Mouse (Mus musculus): ENCODE data around the gene B3gnt9. TPM values are rescaled to one million over a fixed set of nuclear protein-coding genes. Genes with fewer than 3 reads are reported as not detected.
A peak's percentile ranks its signal among the peaks of the same experiment; 100 is the strongest.

Gene B3gnt9
- polyA plus RNA-seq, 1 experiment from 2014 or later = 19.1 TPM

DNA sequence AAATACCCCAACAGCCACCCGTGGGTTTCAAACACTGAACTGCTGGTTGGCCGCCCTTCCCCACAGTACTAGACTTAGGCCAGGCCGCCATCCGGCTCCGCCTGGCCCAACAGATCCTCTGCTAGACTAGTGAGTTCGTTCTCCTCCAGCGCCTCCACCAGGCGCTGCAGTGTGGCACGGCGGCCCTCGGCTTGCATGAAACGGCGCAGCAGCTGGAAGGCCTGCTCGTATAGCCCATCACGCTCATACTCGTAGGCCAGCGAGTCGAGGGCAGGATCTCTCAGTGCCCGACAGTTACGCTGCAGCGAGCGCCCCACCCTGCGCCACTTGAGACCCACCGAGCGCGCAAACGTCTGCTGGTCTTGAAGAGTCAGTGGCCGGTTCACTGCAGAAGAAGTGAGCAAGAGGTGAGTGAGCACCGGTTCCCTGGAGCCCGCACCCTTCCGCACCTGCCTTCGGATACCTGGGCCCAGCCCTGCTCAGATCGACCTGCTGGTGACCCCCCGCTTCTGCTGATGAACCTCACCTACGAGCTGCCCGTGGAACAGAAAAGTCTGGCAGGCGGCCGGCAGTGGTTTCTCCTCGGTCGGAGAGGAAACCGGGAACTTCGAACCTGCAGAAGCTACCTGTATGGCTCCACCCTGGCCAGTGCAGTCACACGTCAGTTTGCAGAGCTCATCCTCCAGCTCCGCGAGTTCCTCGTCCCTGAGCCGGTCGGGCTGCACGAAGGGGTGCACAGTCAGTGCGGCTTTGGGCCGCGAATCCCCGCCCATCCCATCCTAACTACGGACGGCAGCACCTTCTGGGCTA is 4.2 kb upstream of the B3gnt9 start:
- Histone ChIP-seq H3K27me3 (replicated peaks; ENCODE audit: control insufficient read depth, insufficient read depth, low read length) (peaks cover 50% of the 10 kb centered on the region), H3K9me3 (ENCODE audit: control insufficient read depth, low read length) (no peaks in the 10 kb centered on the region), H3K36me3 (ENCODE audit: control insufficient read depth, insufficient read depth, low read length) (no peaks in the 10 kb centered on the region), H3K4me1 (replicated peaks; ENCODE audit: control insufficient read depth, insufficient read depth, low read length) (peaks cover 20% of the 10 kb centered on the region), H3K27ac (ENCODE audit: low read depth) (no peak overlapping the region), H3K4me2 (ENCODE audit: low read length) (peak overlapping the region; percentile 66), H3K9ac (ENCODE audit: low read length) (peak overlapping the region; percentile 13; the same call in 1 of the 2 replicates), H3K4me3 (ENCODE audit: low read depth, low read length) (peak overlapping the region; percentile 35)
- 0 out of 2 replicates have a peak, but pooled peaks have one; percentile 0 for ATAC-seq (replicated peaks; ENCODE audit: low FRiP score, low TSS enrichment, low read depth)
- 6% methylated on average over 55 of the region's 55 CpGs for WGBS
- peak; percentile 73 for DNase-seq (ENCODE audit: low spot score)

DNA sequence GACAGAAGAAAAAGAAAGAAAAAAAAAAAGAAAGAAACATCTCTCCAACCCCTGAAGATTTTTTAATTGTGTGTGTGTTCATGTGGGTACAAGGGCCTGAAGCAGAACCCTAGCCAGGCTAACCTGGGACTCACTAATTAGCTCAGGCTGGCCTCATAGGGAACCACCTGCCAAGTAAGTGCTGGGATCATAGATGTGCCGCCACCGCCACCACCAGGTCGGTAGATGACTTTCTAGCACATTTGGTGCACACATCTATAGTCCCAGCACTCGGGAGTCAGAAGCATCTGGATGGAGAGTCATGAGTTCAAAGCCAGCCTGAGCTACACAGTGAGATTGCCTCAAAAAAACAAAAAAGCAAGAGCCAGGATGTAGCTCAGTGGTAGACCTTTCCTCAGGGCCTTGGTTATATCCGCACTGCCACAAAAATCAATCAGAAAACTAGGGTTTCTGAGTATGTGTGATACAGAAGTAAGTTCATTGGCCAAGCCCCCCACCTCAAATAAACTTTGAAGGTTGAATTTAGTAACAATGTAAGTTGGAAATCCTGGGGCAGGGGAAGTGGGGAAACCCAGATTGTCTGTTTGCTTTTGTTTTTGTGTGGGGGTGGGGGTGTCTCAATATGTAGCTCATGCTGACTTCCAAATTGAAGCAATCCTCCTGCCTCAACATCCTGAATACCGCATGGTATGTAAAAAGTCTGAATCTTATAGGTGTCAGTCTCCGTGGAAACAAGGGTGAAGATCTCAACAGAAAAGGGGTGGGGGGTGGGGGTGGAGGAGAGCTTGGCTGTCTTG is 2.6 kb upstream of the B3gnt9 start:
- peaks cover 10% of the 10 kb centered on the region for H3K36me3 ChIP-seq (ENCODE audit: control insufficient read depth, insufficient read depth, low read length)
- no peak for ATAC-seq (replicated peaks; ENCODE audit: low FRiP score, low TSS enrichment, low read depth)
- WGBS = 77% methylated on average over 7 of the region's 7 CpGs
- H3K4me2 ChIP-seq (ENCODE audit: low read length) = no peak overlapping the region
- H3K4me3 ChIP-seq (ENCODE audit: low read depth, low read length) = no peak overlapping the region
- no peaks in the 10 kb centered on the region for H3K9me3 ChIP-seq (ENCODE audit: control insufficient read depth, low read length)
- peaks cover 37% of the 10 kb centered on the region for H3K27me3 ChIP-seq (replicated peaks; ENCODE audit: control insufficient read depth, insufficient read depth, low read length)
- no peak for DNase-seq (ENCODE audit: low spot score)
- H3K4me1 ChIP-seq (replicated peaks; ENCODE audit: control insufficient read depth, insufficient read depth, low read length) = peaks cover 29% of the 10 kb centered on the region
- H3K9ac ChIP-seq (ENCODE audit: low read length) = no peak overlapping the region
- no peak overlapping the region for H3K27ac ChIP-seq (ENCODE audit: low read depth)

DNA sequence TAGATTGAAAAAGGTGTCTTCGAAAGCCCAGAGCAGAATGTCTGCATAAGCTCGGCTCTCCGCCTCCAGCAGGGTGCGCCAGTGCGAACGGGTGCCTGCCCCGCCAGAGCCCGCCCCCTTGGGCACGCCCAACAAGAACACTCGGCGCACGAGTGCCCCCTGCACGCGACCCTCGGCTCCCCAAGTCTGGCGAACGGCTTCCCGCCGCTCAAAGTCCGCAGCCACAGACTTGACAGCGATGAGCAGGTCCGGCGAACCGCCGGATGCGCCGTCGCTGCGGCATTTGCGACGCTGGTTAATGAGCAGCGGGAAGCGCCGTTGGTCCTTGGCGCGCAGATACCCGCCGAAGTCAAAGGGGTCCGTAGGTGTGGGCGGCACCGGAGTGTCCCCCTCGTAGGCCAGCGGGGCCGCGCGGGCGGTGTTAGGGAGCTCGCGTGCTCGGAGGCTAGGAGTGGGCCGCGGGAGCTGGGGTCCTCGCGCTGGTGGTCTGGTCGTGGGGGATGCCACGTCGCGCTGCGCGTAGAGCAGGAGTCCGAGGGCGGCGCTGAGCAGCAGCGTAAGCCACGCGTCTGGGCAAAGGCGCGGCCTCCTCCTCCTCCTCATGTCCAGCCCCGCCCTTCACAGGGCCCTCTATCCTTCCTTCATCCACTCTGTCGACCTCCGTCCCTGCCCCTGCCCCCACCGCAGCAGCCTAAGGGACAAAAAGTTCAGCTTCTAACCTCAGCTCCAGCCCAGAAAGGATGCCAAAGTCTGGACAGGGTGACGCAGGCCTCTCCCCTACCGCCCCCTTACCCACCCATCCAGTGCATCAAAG is 594 bp downstream of the B3gnt9 start:
- H3K27ac ChIP-seq (ENCODE audit: low read depth) = peak overlapping the region; percentile 84
- peaks cover 19% of the 10 kb centered on the region for H3K27me3 ChIP-seq (replicated peaks; ENCODE audit: control insufficient read depth, insufficient read depth, low read length)
- DNase-seq (ENCODE audit: low spot score) = peak; percentile 95
- under 1% methylated on average over 72 of the region's 74 CpGs for WGBS
- no peaks in the 10 kb centered on the region for H3K9me3 ChIP-seq (ENCODE audit: control insufficient read depth, low read length)
- H3K9ac ChIP-seq (ENCODE audit: low read length) = peak overlapping the region; percentile 76
- H3K4me1 ChIP-seq (replicated peaks; ENCODE audit: control insufficient read depth, insufficient read depth, low read length) = peaks cover 22% of the 10 kb centered on the region
- H3K4me2 ChIP-seq (ENCODE audit: low read length) = peak overlapping the region; percentile 91
- H3K36me3 ChIP-seq (ENCODE audit: control insufficient read depth, insufficient read depth, low read length) = peaks cover 41% of the 10 kb centered on the region
- H3K4me3 ChIP-seq (ENCODE audit: low read depth, low read length) = peak overlapping the region; percentile 62
- peak; percentile 86 for ATAC-seq (replicated peaks; ENCODE audit: low FRiP score, low TSS enrichment, low read depth)

DNA sequence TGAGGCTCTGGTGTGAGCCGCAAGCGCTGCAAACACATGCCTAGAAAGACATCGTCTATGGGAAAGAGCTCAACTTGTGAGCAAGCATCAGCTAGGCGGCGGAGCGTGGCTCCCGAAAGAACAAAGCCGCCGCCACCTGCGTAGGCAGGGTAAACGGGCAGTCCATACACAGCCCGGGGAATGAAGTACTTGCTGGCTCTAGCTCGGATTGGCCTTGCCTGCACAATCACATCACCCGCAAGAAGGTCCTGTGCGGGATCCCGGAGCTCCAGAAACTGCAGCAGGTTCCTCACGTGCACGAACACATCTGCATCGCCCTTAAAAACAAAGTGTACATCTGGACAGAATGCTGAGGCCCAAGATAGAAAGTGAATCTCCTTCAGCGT is 1.2 kb downstream of the B3gnt9 start:
- ATAC-seq (replicated peaks; ENCODE audit: low FRiP score, low TSS enrichment, low read depth) = peak; percentile 10; the same call in 1 of the 2 replicates
- Histone ChIP-seq H3K27ac (ENCODE audit: low read depth) (peak overlapping the region; percentile 84; the same call in 1 of the 2 replicates), H3K9ac (ENCODE audit: low read length) (peak overlapping the region; percentile 76; the same call in 1 of the 2 replicates)

DNA sequence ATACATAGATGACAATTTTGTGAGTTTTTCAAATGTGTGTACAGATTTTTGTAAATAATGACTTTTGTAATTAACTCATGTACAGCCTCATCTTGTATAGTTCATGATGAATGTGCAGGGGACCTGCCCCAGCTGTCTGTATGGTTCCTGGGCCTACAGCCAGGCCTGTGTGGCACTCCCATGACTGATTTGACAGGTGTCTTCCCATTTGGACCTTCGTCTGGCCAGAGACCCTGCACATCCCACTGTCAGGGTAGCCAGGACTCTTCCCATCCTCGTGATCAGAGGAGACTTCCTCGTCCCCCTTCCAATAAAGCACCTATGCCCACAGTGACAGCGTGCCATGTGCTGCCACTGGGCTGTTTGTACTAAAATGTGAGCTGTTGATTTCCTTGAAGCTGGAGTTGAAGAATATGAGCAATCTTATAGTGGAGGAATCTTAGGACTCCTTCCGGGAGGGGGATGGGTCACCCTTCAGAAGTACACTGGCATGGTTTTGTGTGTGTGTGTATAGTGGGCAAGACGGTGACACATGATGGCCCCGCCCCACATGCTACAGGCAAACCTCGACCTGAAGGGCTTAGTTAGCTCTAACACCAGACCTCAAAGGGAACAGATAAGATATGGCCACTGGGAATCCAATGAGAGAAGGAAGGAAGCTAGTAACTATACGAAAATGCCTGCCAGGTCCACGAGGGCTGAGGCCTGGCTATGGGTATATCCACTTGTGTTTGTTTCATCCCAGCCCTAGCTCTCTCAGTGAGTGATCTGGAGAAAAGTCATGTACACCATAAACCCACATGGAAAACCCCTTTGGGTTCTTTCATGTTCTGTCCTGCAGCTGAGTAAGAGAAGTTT is 2.0 kb downstream of the B3gnt9 start:
- Histone ChIP-seq H3K4me2 (ENCODE audit: low read length) (peak overlapping the region; percentile 91; the same call in 1 of the 2 replicates), H3K27me3 (replicated peaks; ENCODE audit: control insufficient read depth, insufficient read depth, low read length) (peaks cover 4% of the 10 kb centered on the region; the same call in 1 of the 2 replicates), H3K36me3 (ENCODE audit: control insufficient read depth, insufficient read depth, low read length) (peaks cover 55% of the 10 kb centered on the region), H3K4me1 (replicated peaks; ENCODE audit: control insufficient read depth, insufficient read depth, low read length) (peaks cover 16% of the 10 kb centered on the region), H3K9me3 (ENCODE audit: control insufficient read depth, low read length) (no peaks in the 10 kb centered on the region), H3K4me3 (ENCODE audit: low read depth, low read length) (no peak overlapping the region; the same call in 1 of the 2 replicates), H3K27ac (ENCODE audit: low read depth) (no peak overlapping the region), H3K9ac (ENCODE audit: low read length) (no peak overlapping the region)
- whole genome bisulfite sequencing = 84% methylated on average over 10 of the region's 10 CpGs
- DNase-seq (ENCODE audit: low spot score) (no peak), ATAC-seq (replicated peaks; ENCODE audit: low FRiP score, low TSS enrichment, low read depth) (no peak)

More for the DNA sequence above, 1.2 kb downstream of the B3gnt9 start:
- H3K9me3 ChIP-seq (ENCODE audit: control insufficient read depth, low read length) = no peaks in the 10 kb centered on the region
- H3K36me3 ChIP-seq (ENCODE audit: control insufficient read depth, insufficient read depth, low read length) = peaks cover 47% of the 10 kb centered on the region
- H3K4me1 ChIP-seq (replicated peaks; ENCODE audit: control insufficient read depth, insufficient read depth, low read length) = peaks cover 16% of the 10 kb centered on the region
- WGBS = 38% methylated on average over 20 of the region's 20 CpGs
- H3K4me2 ChIP-seq (ENCODE audit: low read length) = peak overlapping the region; percentile 91
- no peak for DNase-seq (ENCODE audit: low spot score)
- peaks cover 13% of the 10 kb centered on the region for H3K27me3 ChIP-seq (replicated peaks; ENCODE audit: control insufficient read depth, insufficient read depth, low read length)
- peak overlapping the region; percentile 62 for H3K4me3 ChIP-seq (ENCODE audit: low read depth, low read length)

DNA sequence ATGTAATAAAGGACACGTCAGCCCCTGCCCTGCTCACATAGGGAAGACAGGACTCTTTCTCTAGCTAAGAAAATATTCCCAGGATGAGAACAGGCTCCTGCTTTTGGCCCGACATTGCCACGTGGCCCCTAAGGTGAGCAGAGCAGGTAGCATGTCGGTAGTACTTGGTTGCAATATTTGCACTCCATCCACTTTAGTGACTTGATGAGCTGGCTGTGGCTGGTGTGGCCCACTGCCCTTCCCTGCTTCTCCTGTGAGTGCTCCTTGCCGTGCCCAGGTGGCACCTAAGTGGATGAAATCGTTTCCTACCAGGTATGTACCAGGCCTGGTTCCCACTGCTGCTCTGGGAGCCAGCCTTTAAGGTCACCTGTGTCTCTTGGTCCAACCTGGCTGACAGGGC is 3.0 kb downstream of the B3gnt9 start:
- peaks cover 16% of the 10 kb centered on the region for H3K4me1 ChIP-seq (replicated peaks; ENCODE audit: control insufficient read depth, insufficient read depth, low read length)
- H3K4me2 ChIP-seq (ENCODE audit: low read length) = no peak overlapping the region
- WGBS = 88% methylated on average over 6 of the region's 6 CpGs
- no peak overlapping the region for H3K4me3 ChIP-seq (ENCODE audit: low read depth, low read length)
- no peaks in the 10 kb centered on the region for H3K9me3 ChIP-seq (ENCODE audit: control insufficient read depth, low read length)
- H3K27me3 ChIP-seq (replicated peaks; ENCODE audit: control insufficient read depth, insufficient read depth, low read length) = no peaks in the 10 kb centered on the region
- DNase-seq (ENCODE audit: low spot score) (no peak), ATAC-seq (replicated peaks; ENCODE audit: low FRiP score, low TSS enrichment, low read depth) (no peak)
- H3K9ac ChIP-seq (ENCODE audit: low read length) = no peak overlapping the region
- no peak overlapping the region for H3K27ac ChIP-seq (ENCODE audit: low read depth)
- peaks cover 65% of the 10 kb centered on the region for H3K36me3 ChIP-seq (ENCODE audit: control insufficient read depth, insufficient read depth, low read length)

DNA sequence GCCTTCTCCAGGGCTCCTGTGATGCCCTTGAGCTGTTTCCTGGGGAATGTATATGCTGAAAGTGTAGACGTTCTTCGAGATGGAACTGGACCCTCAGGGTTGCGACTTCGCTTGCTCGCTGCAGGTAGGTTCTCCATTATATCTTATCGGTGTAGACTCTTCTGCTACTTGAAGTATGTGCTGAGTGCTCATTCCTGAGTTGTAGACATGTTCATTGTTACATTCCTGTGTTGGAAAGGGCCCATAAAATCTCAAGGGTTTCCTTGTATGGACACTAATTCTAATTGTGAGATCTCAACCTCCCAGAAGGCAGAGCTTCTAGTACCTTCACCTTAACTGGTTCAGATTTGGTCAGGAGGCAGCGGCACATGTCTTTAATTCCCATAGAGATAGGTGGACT is 13.9 kb downstream of the B3gnt9 start:
- H3K4me1 ChIP-seq (replicated peaks; ENCODE audit: control insufficient read depth, insufficient read depth, low read length) = no peaks in the 10 kb centered on the region
- no peak overlapping the region for H3K4me2 ChIP-seq (ENCODE audit: low read length)
- H3K9me3 ChIP-seq (ENCODE audit: control insufficient read depth, low read length) = no peaks in the 10 kb centered on the region
- ATAC-seq (replicated peaks; ENCODE audit: low FRiP score, low TSS enrichment, low read depth) = no peak
- H3K27me3 ChIP-seq (replicated peaks; ENCODE audit: control insufficient read depth, insufficient read depth, low read length) = no peaks in the 10 kb centered on the region
- no peak overlapping the region for H3K9ac ChIP-seq (ENCODE audit: low read length)
- no peak overlapping the region for H3K4me3 ChIP-seq (ENCODE audit: low read depth, low read length)
- H3K27ac ChIP-seq (ENCODE audit: low read depth) = no peak overlapping the region
- 95% methylated on average over 7 of the region's 7 CpGs for whole genome bisulfite sequencing
- peaks cover 63% of the 10 kb centered on the region for H3K36me3 ChIP-seq (ENCODE audit: control insufficient read depth, insufficient read depth, low read length)
- DNase-seq (ENCODE audit: low spot score) = no peak

All from intestine, embryonic 14.5 days (tissue).